Comparison of ENCODE assay signal across 9 mouse cellular contexts in genomic region chr16:5130766-5131165, GRCm38 (mm10). TPM values are rescaled to one million over a fixed set of nuclear protein-coding genes. Genes with fewer than 3 reads are reported as not detected.
DNase-seq lines count a peak whose midpoint lies in the region; ATAC-seq and TF ChIP-seq lines count a peak whose summit lies in the region.
"Had no signal": no experiment of that assay in that cellular context is flagged by ENCODE, and none has a peak within 500 bp of the region (broad histone marks: within the 10 kb centered on the region; RNA-seq: fewer than 3 reads in every experiment).

No protein-coding gene starts in this region.

- peak; percentile 43 for DNase-seq in gastrocnemius, postnatal 10 days
- no peak for DNase-seq in limb, embryonic 14.5 days (ENCODE audit: low spot score)
- peak; percentile 73 for DNase-seq in testis, postnatal 10 days (ENCODE audit: low spot score)
- no peak for DNase-seq in natural killer cell, adult 2 months (ENCODE audit: low spot score in 2 of 2)
- no peak for DNase-seq in hindbrain, embryonic 10.5 days (ENCODE audit: low spot score)

- peaks cover 22% of the 10 kb centered on the region for H3K4me1 ChIP-seq in kidney, embryonic 15.5 days
- H3K4me1 ChIP-seq in kidney, embryonic 16.5 days (ENCODE audit: insufficient read depth, low read length): peaks cover 16% of the 10 kb centered on the region; the same call in 1 of the 2 replicates
- peaks cover 5% of the 10 kb centered on the region; the same call in 1 of the 2 replicates for H3K4me1 ChIP-seq in limb, embryonic 14.5 days (ENCODE audit: control insufficient read depth, insufficient read depth, low read length)
- H3K4me1 ChIP-seq in hindbrain, embryonic 10.5 days (replicated peaks): peaks cover 22% of the 10 kb centered on the region; the same call in 1 of the 2 replicates
- H3K4me1 ChIP-seq in forebrain, embryonic 16.5 days (replicated peaks; ENCODE audit: control insufficient read depth, insufficient read depth, low read length): peaks cover 7% of the 10 kb centered on the region

- no peak overlapping the region for H3K4me3 ChIP-seq in kidney, embryonic 15.5 days (replicated peaks)
- no peak overlapping the region for H3K4me3 ChIP-seq in kidney, embryonic 16.5 days (ENCODE audit: low read length)
- 0 out of 2 replicates have a peak overlapping the region, but pooled peaks have one; percentile 41 for H3K4me3 ChIP-seq in limb, embryonic 14.5 days (replicated peaks; ENCODE audit: low read length)
- H3K4me3 ChIP-seq in hindbrain, embryonic 10.5 days: no peak overlapping the region
- no peak overlapping the region for H3K4me3 ChIP-seq in forebrain, embryonic 16.5 days (replicated peaks; ENCODE audit: low read length)

- no peak overlapping the region for H3K27ac ChIP-seq in kidney, embryonic 15.5 days
- no peak overlapping the region for H3K27ac ChIP-seq in kidney, embryonic 16.5 days (ENCODE audit: low read length)
- H3K27ac ChIP-seq in limb, embryonic 14.5 days (replicated peaks; ENCODE audit: low read depth, low read length): no peak overlapping the region
- H3K27ac ChIP-seq in hindbrain, embryonic 10.5 days: no peak overlapping the region
- no peak overlapping the region for H3K27ac ChIP-seq in forebrain, embryonic 16.5 days (ENCODE audit: low read length)

- ATAC-seq in kidney, embryonic 15.5 days (replicated peaks; ENCODE audit: low FRiP score): no peak
- no peak for ATAC-seq in kidney, embryonic 16.5 days (ENCODE audit: low FRiP score, low TSS enrichment)
- no peak for ATAC-seq in limb, embryonic 14.5 days (ENCODE audit: low FRiP score, low read depth)
- no peak for ATAC-seq in forebrain, embryonic 16.5 days

- no peaks in the 10 kb centered on the region for H3K36me3 ChIP-seq in kidney, embryonic 15.5 days
- no peaks in the 10 kb centered on the region for H3K36me3 ChIP-seq in kidney, embryonic 16.5 days (ENCODE audit: insufficient read depth, low read length)
- H3K36me3 ChIP-seq in limb, embryonic 14.5 days (ENCODE audit: control insufficient read depth, insufficient read depth, low read length): no peaks in the 10 kb centered on the region
- H3K36me3 ChIP-seq in hindbrain, embryonic 10.5 days: no peaks in the 10 kb centered on the region
- no peaks in the 10 kb centered on the region for H3K36me3 ChIP-seq in forebrain, embryonic 16.5 days (ENCODE audit: control insufficient read depth, insufficient read depth)

- H3K27me3 ChIP-seq in kidney, embryonic 15.5 days: peaks cover 62% of the 10 kb centered on the region
- H3K27me3 ChIP-seq in kidney, embryonic 16.5 days (ENCODE audit: insufficient read depth, low read length): peaks cover 50% of the 10 kb centered on the region
- peaks cover 46% of the 10 kb centered on the region for H3K27me3 ChIP-seq in limb, embryonic 14.5 days (ENCODE audit: control insufficient read depth, insufficient read depth, low read length)
- H3K27me3 ChIP-seq in hindbrain, embryonic 10.5 days (ENCODE audit: insufficient read depth, poor library complexity, severe bottlenecking): peaks cover 82% of the 10 kb centered on the region
- peaks cover 44% of the 10 kb centered on the region for H3K27me3 ChIP-seq in forebrain, embryonic 16.5 days (replicated peaks; ENCODE audit: control insufficient read depth, insufficient read depth, low read length)

- no peaks in the 10 kb centered on the region for H3K9me3 ChIP-seq in kidney, embryonic 15.5 days (replicated peaks)
- no peaks in the 10 kb centered on the region for H3K9me3 ChIP-seq in kidney, embryonic 16.5 days (ENCODE audit: low read length)
- H3K9me3 ChIP-seq in limb, embryonic 14.5 days (ENCODE audit: control insufficient read depth, low read length): no peaks in the 10 kb centered on the region
- no peaks in the 10 kb centered on the region for H3K9me3 ChIP-seq in hindbrain, embryonic 10.5 days
- H3K9me3 ChIP-seq in forebrain, embryonic 16.5 days (ENCODE audit: control insufficient read depth, low read length): no peaks in the 10 kb centered on the region

- H3K4me2 ChIP-seq in kidney, embryonic 15.5 days: peak overlapping the region; percentile 73
- no peak overlapping the region; the same call in 1 of the 2 replicates for H3K4me2 ChIP-seq in kidney, embryonic 16.5 days (replicated peaks; ENCODE audit: low read depth, low read length)
- H3K4me2 ChIP-seq in limb, embryonic 14.5 days (replicated peaks; ENCODE audit: low read depth, low read length, severe bottlenecking): no peak overlapping the region
- H3K4me2 ChIP-seq in forebrain, embryonic 16.5 days (ENCODE audit: low read length): no peak overlapping the region

- no peak overlapping the region for H3K9ac ChIP-seq in kidney, embryonic 15.5 days
- no peak overlapping the region for H3K9ac ChIP-seq in kidney, embryonic 16.5 days (replicated peaks; ENCODE audit: low read length)
- no peak overlapping the region for H3K9ac ChIP-seq in limb, embryonic 14.5 days (ENCODE audit: low read depth, low read length, severe bottlenecking)
- H3K9ac ChIP-seq in forebrain, embryonic 16.5 days (replicated peaks; ENCODE audit: low read depth, low read length): no peak overlapping the region

- TF ChIP-seq POLR2A in limb, embryonic 14.5 days (IDR thresholded peaks at IDR 0.05; ENCODE audit: borderline replicate concordance, extremely low read depth, insufficient read depth, insufficient read length): no peak

- WGBS in kidney, embryonic 15.5 days: 12% methylated on average over 4 of the region's 4 CpGs
- WGBS in kidney, embryonic 16.5 days: 11% methylated on average over 4 of the region's 4 CpGs
- 31% methylated on average over 4 of the region's 4 CpGs for WGBS in limb, embryonic 14.5 days
- WGBS in hindbrain, embryonic 10.5 days: 15% methylated on average over 4 of the region's 4 CpGs
- 8% methylated on average over 4 of the region's 4 CpGs for WGBS in forebrain, embryonic 16.5 days

RNA-seq across cellular contexts. Expression of gene Ppl, which starts 1.5 kb away (rescaled TPM):
- 2.4 and 2.9 TPM in 2 replicates for polyA plus RNA-seq in kidney, embryonic 15.5 days (2015; fragmentation: Nextera tagmentation; extraction: Ambion mirVana)
- 3.2 and 3.4 TPM in 2 replicates for polyA plus RNA-seq in kidney, embryonic 16.5 days (2015; fragmentation: Nextera tagmentation; extraction: Ambion mirVana)
- total RNA-seq in gastrocnemius, postnatal 10 days (2021): under 1 TPM; 0.12 to 0.25 TPM
- polyA plus RNA-seq in limb, embryonic 14.5 days (2012; rRNA removed): 8.9 and 15.6 TPM in 2 replicates
- 23.5 and 33.7 TPM in 2 replicates for polyA plus RNA-seq in limb, embryonic 14.5 days (2014; fragmentation: Nextera tagmentation; extraction: Ambion mirVana)
- polyA plus RNA-seq in hindbrain, embryonic 10.5 days (2016; fragmentation: Nextera tagmentation; extraction: Ambion mirVana): 1.4 and 1.9 TPM in 2 replicates
- 0.06 and 0.21 TPM in 2 replicates for polyA plus RNA-seq in forebrain, embryonic 16.5 days (2015; fragmentation: Nextera tagmentation; extraction: Ambion mirVana)
- total RNA-seq: MEL had no signal

RNA-seq across cellular contexts. Expression of gene Sec14l5, which starts 16.1 kb away (rescaled TPM):
- polyA plus RNA-seq in kidney, embryonic 15.5 days (2015; fragmentation: Nextera tagmentation; extraction: Ambion mirVana): 0.06 and 0.09 TPM in 2 replicates
- polyA plus RNA-seq in kidney, embryonic 16.5 days (2015; fragmentation: Nextera tagmentation; extraction: Ambion mirVana): 0.06 and 0.09 TPM in 2 replicates
- 10 to 100 TPM in 1 of 2 experiments, 1 to 10 TPM in 1; 8.8 to 13.3 TPM for total RNA-seq in gastrocnemius, postnatal 10 days (2021)
- 0.45 and 0.61 TPM in 2 replicates for polyA plus RNA-seq in limb, embryonic 14.5 days (2012; rRNA removed)
- polyA plus RNA-seq in limb, embryonic 14.5 days (2014; fragmentation: Nextera tagmentation; extraction: Ambion mirVana): 0.10 and 0.12 TPM in 2 replicates
- 0.29 and 0.78 TPM in 2 replicates for polyA plus RNA-seq in hindbrain, embryonic 10.5 days (2016; fragmentation: Nextera tagmentation; extraction: Ambion mirVana)
- polyA plus RNA-seq in forebrain, embryonic 16.5 days (2015; fragmentation: Nextera tagmentation; extraction: Ambion mirVana): 0.10 and 0.14 TPM in 2 replicates
- total RNA-seq: MEL had no signal

Comparison
In these comparisons a context has a peak if more than half of its experiments do, and no peak if none do; other contexts are left out.
1. DNase-seq: peak in gastrocnemius, postnatal 10 days (single experiment) and testis, postnatal 10 days (single experiment); none in limb, embryonic 14.5 days (single experiment), natural killer cell, adult 2 months (0 of 2) and hindbrain, embryonic 10.5 days (single experiment).